Mouse (Mus musculus) kidney, embryonic 16.5 days (tissue): ENCODE results near the gene Rbm38. TPM values are rescaled to one million over a fixed set of nuclear protein-coding genes. Genes with fewer than 3 reads are reported as not detected.

ENCODE experiments used
- ATAC-seq: fragments of 200-750 bp; cut with Nextera tagmentation; 2 replicates; pipeline ENCODE4 v1.8.0; 2017; ENCODE audit warnings: moderate TSS enrichment; ENCODE audit not compliant: low FRiP score, low TSS enrichment
- H3K27ac ChIP-seq: fragments of 300-500 bp; sonication (generic); 2 replicates; pipeline ENCODE4 v1.5.1; 2014; ENCODE audit warnings: low read length
- H3K27me3 ChIP-seq: fragments of 300-500 bp; sonication (generic); 2 replicates; pipeline ENCODE4 v1.6.1; 2014; ENCODE audit warnings: low read length, control low read depth, mixed read lengths; ENCODE audit not compliant: insufficient read depth
- H3K36me3 ChIP-seq: fragments of 300-500 bp; sonication (generic); 2 replicates; pipeline ENCODE4 v1.6.1; 2014; ENCODE audit warnings: low read length, control low read depth, mixed read lengths; ENCODE audit not compliant: insufficient read depth
- H3K4me1 ChIP-seq: fragments of 300-500 bp; sonication (generic); 2 replicates; pipeline ENCODE4 v1.6.1; 2014; ENCODE audit warnings: low read length, control low read depth, mixed read lengths; ENCODE audit not compliant: insufficient read depth
- H3K4me2 ChIP-seq: fragments of 300-500 bp; sonication (generic); replicated peaks from 2 replicates; pipeline ENCODE4 v1.6.1; 2014; ENCODE audit warnings: low read depth, low read length
- H3K4me3 ChIP-seq: fragments of 300-500 bp; sonication (generic); 2 replicates; pipeline ENCODE4 v1.5.1; 2014; ENCODE audit warnings: mild to moderate bottlenecking, low read length
- H3K9ac ChIP-seq: fragments of 300-500 bp; sonication (generic); replicated peaks from 2 replicates; pipeline ENCODE4 v1.6.1; 2014; ENCODE audit warnings: low read length
- H3K9me3 ChIP-seq: fragments of 300-500 bp; sonication (generic); 2 replicates; pipeline ENCODE4 v1.6.1; 2016; ENCODE audit warnings: low read length, control low read depth
- WGBS: fragments of 180-500 bp; shearing (Covaris S2); extraction: QIAGEN DNeasy Blood & Tissue Kit; methylation state at CpG from one replicate; pipeline ENCODE4 v1.1.7; 2014; 5-methylcytosine and 5-hydroxymethylcytosine counted together
- polyA plus RNA-seq: library from polyadenylated mRNA; unstranded; fragments of >200 nt; fragmentation: Nextera tagmentation; extraction: Ambion mirVana; gene quantifications from 2 replicates; pipeline ENCODE4 v1.2.1, GENCODE M21; 2015

The Rbm38 gene
- polyA plus RNA-seq, 1 experiment from 2014 or later: 35.4 TPM

GRCm38 (mm10) chr2:173023371-173023851, 3.1 kb downstream of the Rbm38 start:
- Histone ChIP-seq H3K4me3 (peak overlapping the region; percentile 78), H3K9me3 (no peaks in the 10 kb centered on the region), H3K9ac (peak overlapping the region; percentile 73; the same call in 1 of the 2 replicates), H3K4me2 (peak overlapping the region; percentile 89), H3K27ac (no peak overlapping the region), H3K27me3 (peaks cover 9% of the 10 kb centered on the region; the same call in 1 of the 2 replicates), H3K4me1 (peaks cover 57% of the 10 kb centered on the region), H3K36me3 (no peaks in the 10 kb centered on the region)
- WGBS: 82% methylated on average over 7 of the region's 7 CpGs
- ATAC-seq: no peak

- H3K4me1 ChIP-seq: peaks cover 52% of the 10 kb centered on the region
- H3K36me3 ChIP-seq: peaks cover 5% of the 10 kb centered on the region; the same call in 1 of the 2 replicates
- no peak overlapping the region for H3K4me2 ChIP-seq
- no peak overlapping the region for H3K4me3 ChIP-seq
- H3K27me3 ChIP-seq: peaks cover 9% of the 10 kb centered on the region; the same call in 1 of the 2 replicates
- no peak overlapping the region for H3K9ac ChIP-seq
- H3K9me3 ChIP-seq: no peaks in the 10 kb centered on the region
- ATAC-seq: no peak
- no peak overlapping the region for H3K27ac ChIP-seq
- WGBS: 82% methylated on average over 4 of the region's 4 CpGs
Measured at GRCm38 (mm10) chr2:173023966-173024365, 3.7 kb downstream of the Rbm38 start.

DNA sequence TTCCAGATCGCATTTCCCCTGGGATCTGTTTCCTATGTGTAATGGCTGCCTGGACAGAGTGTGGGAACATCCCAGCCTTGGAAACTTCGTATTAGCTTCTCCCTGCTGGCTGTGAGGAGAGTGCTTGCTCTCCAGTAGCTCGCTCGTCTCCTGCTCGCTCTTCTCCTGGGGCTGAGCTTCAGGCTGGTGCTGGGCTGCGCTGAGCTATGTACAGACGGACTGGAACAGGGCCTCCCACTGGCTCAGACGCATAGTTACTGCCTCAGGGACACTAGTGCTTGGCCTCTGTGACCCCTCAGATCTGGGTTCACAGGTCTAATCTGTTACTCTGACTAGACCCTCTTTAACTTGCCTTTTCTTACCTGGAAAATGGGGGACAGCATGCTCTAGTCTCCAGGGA, 4.1 kb downstream of the Rbm38 start:
- Histone ChIP-seq H3K4me1 (peaks cover 51% of the 10 kb centered on the region), H3K9me3 (no peaks in the 10 kb centered on the region), H3K4me2 (no peak overlapping the region), H3K36me3 (peaks cover 10% of the 10 kb centered on the region; the same call in 1 of the 2 replicates), H3K27ac (no peak overlapping the region), H3K27me3 (peaks cover 9% of the 10 kb centered on the region; the same call in 1 of the 2 replicates), H3K4me3 (no peak overlapping the region), H3K9ac (no peak overlapping the region)
- ATAC-seq: no peak
- 83% methylated on average over 8 of the region's 8 CpGs for WGBS

DNA sequence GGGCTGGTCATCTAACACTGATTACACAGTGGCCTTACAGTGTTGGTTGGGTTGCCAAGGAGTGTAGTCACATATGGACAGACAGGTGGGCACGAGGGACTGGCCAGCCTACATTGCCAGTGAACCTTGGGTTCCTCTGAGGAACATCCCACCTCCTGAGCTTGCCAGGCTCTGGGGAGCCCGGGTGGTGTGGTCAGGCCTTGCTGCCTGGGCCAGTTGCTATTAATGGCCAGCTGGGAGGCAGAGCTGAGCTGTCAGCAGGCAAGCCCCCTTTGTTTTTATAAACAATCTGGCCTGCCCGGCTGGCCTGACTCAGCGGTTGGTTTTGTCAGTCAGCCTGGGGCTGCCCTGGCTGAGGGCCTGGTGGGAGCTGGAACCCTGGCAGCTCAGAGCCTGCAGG, 4.6 kb downstream of the Rbm38 start:
- no peak overlapping the region for H3K4me3 ChIP-seq
- H3K36me3 ChIP-seq: peaks cover 10% of the 10 kb centered on the region; the same call in 1 of the 2 replicates
- H3K4me2 ChIP-seq: no peak overlapping the region
- no peak overlapping the region for H3K27ac ChIP-seq
- H3K27me3 ChIP-seq: peaks cover 9% of the 10 kb centered on the region; the same call in 1 of the 2 replicates
- H3K9ac ChIP-seq: 0 out of 2 replicates have a peak overlapping the region, but pooled peaks have one; percentile 20
- 15% methylated on average over 4 of the region's 4 CpGs for WGBS
- H3K4me1 ChIP-seq: peaks cover 48% of the 10 kb centered on the region
- no peak for ATAC-seq
- H3K9me3 ChIP-seq: no peaks in the 10 kb centered on the region

GRCm38 (mm10) chr2:173026286-173026685, 6.0 kb downstream of the Rbm38 start:
- 75% methylated on average over 5 of the region's 5 CpGs for WGBS
- Histone ChIP-seq H3K27me3 (peaks cover under 1% of the 10 kb centered on the region; the same call in 1 of the 2 replicates), H3K9ac (no peak overlapping the region), H3K4me2 (no peak overlapping the region), H3K27ac (no peak overlapping the region), H3K36me3 (peaks cover 10% of the 10 kb centered on the region; the same call in 1 of the 2 replicates), H3K4me3 (no peak overlapping the region), H3K4me1 (peaks cover 38% of the 10 kb centered on the region), H3K9me3 (no peaks in the 10 kb centered on the region)
- no peak for ATAC-seq

DNA sequence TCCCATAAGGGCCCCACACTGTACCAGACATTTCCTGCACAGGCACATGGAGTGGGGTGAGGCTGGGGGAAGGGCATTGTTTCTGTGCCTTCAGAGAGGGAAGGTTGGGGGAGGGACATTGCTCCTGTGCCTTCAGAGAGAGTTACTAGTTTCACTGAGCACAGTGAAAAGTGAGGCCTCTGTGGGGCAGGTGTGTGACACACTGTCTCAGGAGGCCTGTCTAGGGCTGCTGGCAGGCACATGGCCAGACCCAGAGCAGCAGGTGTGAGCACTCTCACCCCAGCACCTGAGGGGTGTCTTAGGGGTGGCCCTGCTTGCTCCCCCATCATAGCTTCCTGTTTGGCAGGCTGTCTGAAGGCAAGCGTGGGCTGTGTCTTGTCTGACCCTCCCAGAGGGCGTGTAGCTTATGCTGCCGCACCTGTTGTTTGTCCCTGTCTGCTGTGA, 6.4 kb downstream of the Rbm38 start:
- no peak overlapping the region for H3K4me3 ChIP-seq

GRCm38 (mm10) chr2:173027169-173027823, 7.0 kb downstream of the Rbm38 start:
- Histone ChIP-seq H3K4me2 (no peak overlapping the region), H3K4me3 (no peak overlapping the region), H3K4me1 (peaks cover 38% of the 10 kb centered on the region), H3K9me3 (no peaks in the 10 kb centered on the region), H3K36me3 (peaks cover 15% of the 10 kb centered on the region; the same call in 1 of the 2 replicates), H3K9ac (no peak overlapping the region), H3K27me3 (no peaks in the 10 kb centered on the region), H3K27ac (no peak overlapping the region)
- no peak for ATAC-seq
- 85% methylated on average over 6 of the region's 6 CpGs for WGBS

More for the DNA sequence above, 6.4 kb downstream of the Rbm38 start:
- no peak overlapping the region for H3K9ac ChIP-seq
- no peak overlapping the region for H3K4me2 ChIP-seq
- H3K36me3 ChIP-seq: peaks cover 10% of the 10 kb centered on the region; the same call in 1 of the 2 replicates
- 53% methylated on average over 3 of the region's 3 CpGs for WGBS
- H3K4me1 ChIP-seq: peaks cover 38% of the 10 kb centered on the region
- no peak for ATAC-seq
- no peak overlapping the region for H3K27ac ChIP-seq
- H3K9me3 ChIP-seq: no peaks in the 10 kb centered on the region
- H3K27me3 ChIP-seq: no peaks in the 10 kb centered on the region

- Histone ChIP-seq H3K9ac (no peak overlapping the region), H3K9me3 (no peaks in the 10 kb centered on the region), H3K36me3 (peaks cover 16% of the 10 kb centered on the region; the same call in 1 of the 2 replicates), H3K4me1 (peaks cover 31% of the 10 kb centered on the region), H3K27ac (no peak overlapping the region), H3K4me3 (no peak overlapping the region), H3K4me2 (no peak overlapping the region), H3K27me3 (no peaks in the 10 kb centered on the region)
- ATAC-seq: no peak
- WGBS: 68% methylated on average over 4 of the region's 4 CpGs
Measured at GRCm38 (mm10) chr2:173027824-173028495, 7.7 kb downstream of the Rbm38 start.

GRCm38 (mm10) chr2:173028508-173029031, 8.3 kb downstream of the Rbm38 start:
- H3K9ac ChIP-seq: no peak overlapping the region
- no peak for ATAC-seq
- H3K27me3 ChIP-seq: no peaks in the 10 kb centered on the region
- no peak overlapping the region for H3K4me2 ChIP-seq
- H3K27ac ChIP-seq: no peak overlapping the region
- no peaks in the 10 kb centered on the region for H3K9me3 ChIP-seq
- 88% methylated on average over 3 of the region's 3 CpGs for WGBS
- peaks cover 21% of the 10 kb centered on the region; the same call in 1 of the 2 replicates for H3K36me3 ChIP-seq
- peaks cover 25% of the 10 kb centered on the region for H3K4me1 ChIP-seq
- H3K4me3 ChIP-seq: no peak overlapping the region
